Mouse (Mus musculus) embryonic facial prominence, embryonic 12.5 days (tissue): ENCODE results near the gene Arhgef3. TPM values are rescaled to one million over a fixed set of nuclear protein-coding genes. Genes with fewer than 3 reads are reported as not detected.
A peak's percentile ranks its signal among the peaks of the same experiment; 100 is the strongest.

Experiments used
- ATAC-seq: fragments of 200-750 bp; cut with Nextera tagmentation; 2 replicates; pipeline ENCODE4 v1.8.0; 2017; ENCODE audit not compliant: insufficient number of reproducible peaks, insufficient read depth, low FRiP score, low TSS enrichment
- H3K27ac ChIP-seq: fragments of 300-500 bp; sonication (generic); 2 replicates; pipeline ENCODE4 v1.5.1; 2016; ENCODE audit warnings: mild to moderate bottlenecking
- H3K27me3 ChIP-seq: fragments of 300-500 bp; sonication (generic); 2 replicates; pipeline ENCODE4 v1.6.1; 2016; ENCODE audit warnings: mild to moderate bottlenecking, moderate library complexity
- H3K36me3 ChIP-seq: fragments of 300-500 bp; sonication (generic); 2 replicates; pipeline ENCODE4 v1.6.1; 2016; ENCODE audit warnings: mild to moderate bottlenecking
- H3K4me1 ChIP-seq: fragments of 300-500 bp; sonication (generic); 2 replicates; pipeline ENCODE4 v1.6.1; 2016
- H3K4me2 ChIP-seq: fragments of 300-500 bp; sonication (generic); replicated peaks from 2 replicates; pipeline ENCODE4 v1.6.1; 2016; ENCODE audit warnings: mild to moderate bottlenecking, moderate library complexity
- H3K4me3 ChIP-seq: fragments of 300-500 bp; sonication (generic); 2 replicates; pipeline ENCODE4 v1.5.1; 2016; ENCODE audit warnings: mild to moderate bottlenecking
- H3K9ac ChIP-seq: fragments of 300-500 bp; sonication (generic); 2 replicates; pipeline ENCODE4 v1.6.1; 2016; ENCODE audit warnings: mild to moderate bottlenecking, moderate library complexity
- H3K9me3 ChIP-seq: fragments of 300-500 bp; sonication (generic); 2 replicates; pipeline ENCODE4 v1.6.1; 2016; ENCODE audit warnings: mild to moderate bottlenecking, moderate library complexity
- WGBS: fragments of 180-500 bp; shearing (Covaris S2); methylation state at CpG from one replicate; pipeline ENCODE4 v1.1.7; 2016; 5-methylcytosine and 5-hydroxymethylcytosine counted together
- polyA plus RNA-seq: library from polyadenylated mRNA; unstranded; fragments of >200 nt; fragmentation: Nextera tagmentation; extraction: Ambion mirVana; gene quantifications from 2 replicates; pipeline ENCODE4 v1.2.1, GENCODE M21; 2016

The Arhgef3 gene
- polyA plus RNA-seq, 1 experiment from 2014 or later, result 8.4 TPM

- H3K27me3 ChIP-seq, result no peaks in the 10 kb centered on the region
- H3K27ac ChIP-seq, result no peak overlapping the region
- H3K4me1 ChIP-seq, result peaks cover 18% of the 10 kb centered on the region
- H3K36me3 ChIP-seq, result no peaks in the 10 kb centered on the region
- no peak overlapping the region for H3K4me3 ChIP-seq
- H3K4me2 ChIP-seq, result no peak overlapping the region
- H3K9me3 ChIP-seq, result no peaks in the 10 kb centered on the region
- 83% methylated on average over 4 of the region's 4 CpGs for WGBS
- ATAC-seq, result no peak
- H3K9ac ChIP-seq, result no peak overlapping the region
Measured at GRCm38 (mm10) chr14:27355937-27356336, 241.2 kb downstream of the Arhgef3 start.

GRCm38 (mm10) chr14:27357139-27357538 is 242.4 kb downstream of the Arhgef3 start:
- WGBS, result 58% methylated on average over 6 of the region's 6 CpGs
- H3K4me1 ChIP-seq, result peaks cover 13% of the 10 kb centered on the region; the same call in 1 of the 2 replicates
- H3K27ac ChIP-seq, result no peak overlapping the region
- H3K4me2 ChIP-seq, result no peak overlapping the region
- no peaks in the 10 kb centered on the region for H3K36me3 ChIP-seq
- H3K27me3 ChIP-seq, result no peaks in the 10 kb centered on the region
- ATAC-seq, result no peak
- no peaks in the 10 kb centered on the region for H3K9me3 ChIP-seq
- no peak overlapping the region for H3K4me3 ChIP-seq
- no peak overlapping the region for H3K9ac ChIP-seq

- peaks cover 7% of the 10 kb centered on the region; the same call in 1 of the 2 replicates for H3K4me1 ChIP-seq
- H3K27ac ChIP-seq, result no peak overlapping the region
- H3K9me3 ChIP-seq, result no peaks in the 10 kb centered on the region
- ATAC-seq, result no peak
- WGBS, result 64% methylated on average over 6 of the region's 6 CpGs
- H3K36me3 ChIP-seq, result no peaks in the 10 kb centered on the region
- H3K9ac ChIP-seq, result no peak overlapping the region
- no peak overlapping the region for H3K4me2 ChIP-seq
- H3K27me3 ChIP-seq, result no peaks in the 10 kb centered on the region
- H3K4me3 ChIP-seq, result no peak overlapping the region
Measured at GRCm38 (mm10) chr14:27358202-27358601, 243.5 kb downstream of the Arhgef3 start.

- H3K4me2 ChIP-seq, result no peak overlapping the region
- H3K9me3 ChIP-seq, result no peaks in the 10 kb centered on the region
- H3K4me1 ChIP-seq, result peaks cover 2% of the 10 kb centered on the region; the same call in 1 of the 2 replicates
- H3K9ac ChIP-seq, result no peak overlapping the region
- H3K27ac ChIP-seq, result no peak overlapping the region
- WGBS, result 76% methylated on average over 7 of the region's 7 CpGs
- no peaks in the 10 kb centered on the region for H3K27me3 ChIP-seq
- no peak overlapping the region for H3K4me3 ChIP-seq
- ATAC-seq, result no peak
- no peaks in the 10 kb centered on the region for H3K36me3 ChIP-seq
Measured at GRCm38 (mm10) chr14:27360849-27361248, 246.2 kb downstream of the Arhgef3 start.

- no peaks in the 10 kb centered on the region for H3K9me3 ChIP-seq
- no peak for ATAC-seq
- H3K9ac ChIP-seq, result no peak overlapping the region
- H3K4me2 ChIP-seq, result no peak overlapping the region
- 47% methylated on average over 4 of the region's 4 CpGs for WGBS
- no peaks in the 10 kb centered on the region for H3K27me3 ChIP-seq
- H3K36me3 ChIP-seq, result no peaks in the 10 kb centered on the region
- no peak overlapping the region for H3K27ac ChIP-seq
- no peak overlapping the region for H3K4me3 ChIP-seq
- H3K4me1 ChIP-seq, result no peaks in the 10 kb centered on the region
Measured at GRCm38 (mm10) chr14:27361514-27361913, 246.8 kb downstream of the Arhgef3 start.

- H3K4me3 ChIP-seq, result no peak overlapping the region
- H3K9me3 ChIP-seq, result no peaks in the 10 kb centered on the region
- no peaks in the 10 kb centered on the region; the same call in 1 of the 2 replicates for H3K4me1 ChIP-seq
- no peaks in the 10 kb centered on the region for H3K27me3 ChIP-seq
- 71% methylated on average over 5 of the region's 5 CpGs for WGBS
- no peak for ATAC-seq
- no peak overlapping the region for H3K4me2 ChIP-seq
- no peak overlapping the region for H3K9ac ChIP-seq
- no peak overlapping the region for H3K27ac ChIP-seq
- H3K36me3 ChIP-seq, result no peaks in the 10 kb centered on the region
Measured at GRCm38 (mm10) chr14:27364668-27365257, 250.1 kb downstream of the Arhgef3 start.

GRCm38 (mm10) chr14:27367117-27367711 is 252.5 kb downstream of the Arhgef3 start:
- Histone ChIP-seq H3K4me3 (no peak overlapping the region), H3K4me2 (no peak overlapping the region), H3K27me3 (no peaks in the 10 kb centered on the region), H3K27ac (peak overlapping the region; percentile 55), H3K36me3 (no peaks in the 10 kb centered on the region), H3K9ac (no peak overlapping the region), H3K4me1 (peaks cover 6% of the 10 kb centered on the region; the same call in 1 of the 2 replicates), H3K9me3 (no peaks in the 10 kb centered on the region)
- peak; percentile 22; the same call in 1 of the 2 replicates for ATAC-seq
- 44% methylated on average over 10 of the region's 10 CpGs for WGBS

GRCm38 (mm10) chr14:27368619-27369018 is 253.9 kb downstream of the Arhgef3 start:
- H3K9ac ChIP-seq, result no peak overlapping the region
- no peak overlapping the region for H3K4me3 ChIP-seq
- H3K27ac ChIP-seq, result no peak overlapping the region

GRCm38 (mm10) chr14:27369503-27369902 is 254.8 kb downstream of the Arhgef3 start:
- Histone ChIP-seq H3K27me3 (no peaks in the 10 kb centered on the region), H3K36me3 (no peaks in the 10 kb centered on the region), H3K4me1 (peaks cover 6% of the 10 kb centered on the region; the same call in 1 of the 2 replicates), H3K4me3 (no peak overlapping the region), H3K9ac (no peak overlapping the region), H3K27ac (no peak overlapping the region), H3K9me3 (no peaks in the 10 kb centered on the region), H3K4me2 (no peak overlapping the region)
- WGBS, result 90% methylated on average over 4 of the region's 4 CpGs
- no peak for ATAC-seq

More at GRCm38 (mm10) chr14:27368619-27369018, 253.9 kb downstream of the Arhgef3 start:
- no peaks in the 10 kb centered on the region for H3K9me3 ChIP-seq
- H3K4me1 ChIP-seq, result peaks cover 6% of the 10 kb centered on the region; the same call in 1 of the 2 replicates
- H3K4me2 ChIP-seq, result no peak overlapping the region
- no peaks in the 10 kb centered on the region for H3K27me3 ChIP-seq
- H3K36me3 ChIP-seq, result no peaks in the 10 kb centered on the region
- ATAC-seq, result no peak
- WGBS, result 58% methylated on average over 4 of the region's 4 CpGs

GRCm38 (mm10) chr14:27371669-27372076 is 257.0 kb downstream of the Arhgef3 start:
- Histone ChIP-seq H3K9me3 (no peaks in the 10 kb centered on the region), H3K36me3 (no peaks in the 10 kb centered on the region), H3K27me3 (no peaks in the 10 kb centered on the region), H3K4me2 (no peak overlapping the region), H3K9ac (no peak overlapping the region), H3K4me3 (no peak overlapping the region), H3K27ac (no peak overlapping the region), H3K4me1 (peaks cover 6% of the 10 kb centered on the region; the same call in 1 of the 2 replicates)
- ATAC-seq, result no peak
- 57% methylated on average over 8 of the region's 8 CpGs for whole genome bisulfite sequencing

GRCm38 (mm10) chr14:27373498-27373897 is 258.8 kb downstream of the Arhgef3 start:
- no peak for ATAC-seq
- whole genome bisulfite sequencing, result 82% methylated on average over 5 of the region's 5 CpGs
- no peaks in the 10 kb centered on the region for H3K27me3 ChIP-seq

GRCm38 (mm10) chr14:27376115-27376648 is 261.5 kb downstream of the Arhgef3 start:
- H3K27ac ChIP-seq, result no peak overlapping the region
- H3K9me3 ChIP-seq, result no peaks in the 10 kb centered on the region
- H3K4me1 ChIP-seq, result peaks cover 6% of the 10 kb centered on the region; the same call in 1 of the 2 replicates
- no peak overlapping the region for H3K4me3 ChIP-seq
- no peak for ATAC-seq
- H3K4me2 ChIP-seq, result no peak overlapping the region
- WGBS, result 46% methylated on average over 5 of the region's 5 CpGs
- no peaks in the 10 kb centered on the region for H3K27me3 ChIP-seq
- H3K36me3 ChIP-seq, result no peaks in the 10 kb centered on the region
- no peak overlapping the region for H3K9ac ChIP-seq

More at GRCm38 (mm10) chr14:27373498-27373897, 258.8 kb downstream of the Arhgef3 start:
- Histone ChIP-seq H3K4me3 (no peak overlapping the region), H3K4me1 (peaks cover 6% of the 10 kb centered on the region; the same call in 1 of the 2 replicates), H3K4me2 (no peak overlapping the region), H3K9me3 (no peaks in the 10 kb centered on the region), H3K27ac (no peak overlapping the region), H3K9ac (no peak overlapping the region), H3K36me3 (no peaks in the 10 kb centered on the region)
